Comparison of ENCODE assay signal across 9 mouse cellular contexts in the genomic region with DNA sequence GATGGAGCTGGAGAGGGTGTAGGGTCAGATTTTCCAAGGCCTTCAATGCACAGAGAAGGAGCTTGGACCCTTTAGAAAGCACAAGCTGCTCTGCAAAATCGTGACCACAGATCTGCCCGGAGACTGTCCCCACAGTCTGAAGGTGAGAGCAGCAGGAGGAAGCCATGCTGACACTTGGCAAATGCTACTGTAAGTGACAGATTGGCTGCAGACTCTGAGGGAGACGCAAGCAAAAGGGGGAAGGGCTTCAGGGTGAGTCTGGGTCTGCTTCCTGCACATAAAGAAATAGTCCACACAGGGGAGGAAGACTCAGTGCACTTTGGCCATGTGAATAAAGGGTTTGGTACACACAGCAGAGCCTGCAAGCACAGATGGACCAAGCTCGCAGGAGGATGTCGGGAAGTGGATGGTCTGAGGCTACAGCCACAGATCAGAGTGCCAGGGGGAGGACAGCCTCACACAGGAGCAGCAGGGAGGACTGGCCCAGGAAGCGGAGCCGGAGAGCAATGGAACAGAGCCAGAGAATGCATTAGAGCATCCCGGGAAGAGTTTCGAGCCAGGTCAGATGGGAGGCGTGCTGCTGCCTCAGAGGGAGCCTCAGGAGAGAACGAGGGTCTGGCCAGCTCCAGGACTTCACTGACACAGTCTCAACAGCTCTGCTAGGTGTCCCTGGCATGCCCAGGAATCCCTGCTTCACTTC. TPM values are rescaled to one million over a fixed set of nuclear protein-coding genes. Genes with fewer than 3 reads are reported as not detected.
DNase-seq lines count a peak whose midpoint lies in the region; ATAC-seq and TF ChIP-seq lines count a peak whose summit lies in the region.
"Had no signal": no experiment of that assay in that cellular context is flagged by ENCODE, and none has a peak within 500 bp of the region (broad histone marks: within the 10 kb centered on the region; RNA-seq: fewer than 3 reads in every experiment).

No protein-coding gene starts in this region.

- H3K9me3 ChIP-seq in forebrain, embryonic 13.5 days (replicated peaks), result no peaks in the 10 kb centered on the region
- no peaks in the 10 kb centered on the region for H3K9me3 ChIP-seq in forebrain, embryonic 12.5 days
- H3K9me3 ChIP-seq in forebrain, postnatal 0 days (ENCODE audit: low read length), result no peaks in the 10 kb centered on the region
- H3K9me3 ChIP-seq in hindbrain, postnatal 0 days (ENCODE audit: low read length), result no peaks in the 10 kb centered on the region
- no peaks in the 10 kb centered on the region for H3K9me3 ChIP-seq in liver, postnatal 0 days (ENCODE audit: low read length)

- TF ChIP-seq CTCF in forebrain, postnatal 0 days (IDR thresholded peaks at IDR 0.05; ENCODE audit: low read depth), result no peak
- peak; percentile 1; the same call in 1 of the 2 replicates for TF ChIP-seq CTCF in hindbrain, postnatal 0 days (IDR thresholded peaks at IDR 0.05; ENCODE audit: low read depth)
- no peak for TF ChIP-seq CTCF in liver, postnatal 0 days (IDR thresholded peaks at IDR 0.05; ENCODE audit: low read depth)

- H3K4me2 ChIP-seq in forebrain, embryonic 13.5 days, result peak overlapping the region; percentile 7; the same call in 1 of the 2 replicates
- no peak overlapping the region for H3K4me2 ChIP-seq in forebrain, embryonic 12.5 days
- 0 out of 2 replicates have a peak overlapping the region, but pooled peaks have one; percentile 6 for H3K4me2 ChIP-seq in forebrain, postnatal 0 days (ENCODE audit: low read depth)
- peak overlapping the region; percentile 38 for H3K4me2 ChIP-seq in hindbrain, postnatal 0 days (ENCODE audit: low read depth, low read length)
- no peak overlapping the region for H3K4me2 ChIP-seq in liver, postnatal 0 days (ENCODE audit: low read depth, low read length)

- H3K27ac ChIP-seq in forebrain, embryonic 13.5 days, result peak overlapping the region; percentile 57
- H3K27ac ChIP-seq in forebrain, embryonic 12.5 days, result no peak overlapping the region
- peak overlapping the region; percentile 35; the same call in 1 of the 2 replicates for H3K27ac ChIP-seq in forebrain, postnatal 0 days (ENCODE audit: low read depth, low read length)
- peak overlapping the region; percentile 90 for H3K27ac ChIP-seq in hindbrain, postnatal 0 days
- H3K27ac ChIP-seq in liver, postnatal 0 days (ENCODE audit: low read depth), result 0 out of 2 replicates have a peak overlapping the region, but pooled peaks have one; percentile 16
- H3K27ac ChIP-seq: liver, embryonic 14.5 days had no signal

- peak; percentile 24; the same call in 1 of the 2 replicates for ATAC-seq in forebrain, embryonic 13.5 days
- ATAC-seq in forebrain, embryonic 12.5 days (ENCODE audit: low FRiP score), result no peak
- peak; percentile 79 for ATAC-seq in forebrain, postnatal 0 days
- ATAC-seq in hindbrain, postnatal 0 days, result peak; percentile 87
- no peak for ATAC-seq in liver, postnatal 0 days

- DNase-seq in Muller cell, postnatal 12 days (ENCODE audit: inconsistent ontology term), result peak; percentile 78
- DNase-seq in forebrain, postnatal 0 days, result peak; percentile 45
- DNase-seq in hindbrain, postnatal 0 days (ENCODE audit: low spot score), result peak; percentile 87
- no peak for DNase-seq in liver, postnatal 0 days
- no peak for DNase-seq in embryo, embryonic 11 days
- no peak for DNase-seq in urinary bladder, postnatal 10 days (ENCODE audit: low spot score)

- H3K9ac ChIP-seq in forebrain, embryonic 13.5 days, result peak overlapping the region; percentile 43; the same call in 1 of the 2 replicates
- H3K9ac ChIP-seq in forebrain, embryonic 12.5 days, result no peak overlapping the region
- 0 out of 2 replicates have a peak overlapping the region, but pooled peaks have one; percentile 14 for H3K9ac ChIP-seq in forebrain, postnatal 0 days
- H3K9ac ChIP-seq in hindbrain, postnatal 0 days (replicated peaks; ENCODE audit: low read length), result peak overlapping the region; percentile 30; the same call in 1 of the 2 replicates
- H3K9ac ChIP-seq in liver, postnatal 0 days (replicated peaks), result no peak overlapping the region
- H3K9ac ChIP-seq: liver, embryonic 14.5 days had no signal

- TF ChIP-seq EP300 in liver, postnatal 0 days (IDR thresholded peaks at IDR 0.05; ENCODE audit: low read depth), result no peak

- WGBS in forebrain, embryonic 13.5 days, result 53% methylated on average over 11 of the region's 11 CpGs
- WGBS in forebrain, embryonic 12.5 days, result 64% methylated on average over 11 of the region's 11 CpGs
- WGBS in forebrain, postnatal 0 days, result 22% methylated on average over 11 of the region's 11 CpGs
- WGBS in hindbrain, postnatal 0 days, result 17% methylated on average over 11 of the region's 11 CpGs
- WGBS in liver, postnatal 0 days (ENCODE audit: insufficient replicate concordance), result 51% methylated on average over 11 of the region's 11 CpGs

- no peaks in the 10 kb centered on the region for H3K36me3 ChIP-seq in forebrain, embryonic 13.5 days (ENCODE audit: poor library complexity, severe bottlenecking)
- H3K36me3 ChIP-seq in forebrain, embryonic 12.5 days (replicated peaks), result no peaks in the 10 kb centered on the region
- H3K36me3 ChIP-seq in forebrain, postnatal 0 days (ENCODE audit: insufficient read depth), result no peaks in the 10 kb centered on the region; the same call in 1 of the 2 replicates
- H3K36me3 ChIP-seq in hindbrain, postnatal 0 days (ENCODE audit: insufficient read depth, low read length), result no peaks in the 10 kb centered on the region
- H3K36me3 ChIP-seq in liver, postnatal 0 days (replicated peaks; ENCODE audit: insufficient read depth, low read length), result no peaks in the 10 kb centered on the region

- no peaks in the 10 kb centered on the region for H3K27me3 ChIP-seq in forebrain, embryonic 13.5 days
- H3K27me3 ChIP-seq in forebrain, embryonic 12.5 days, result no peaks in the 10 kb centered on the region
- H3K27me3 ChIP-seq in forebrain, postnatal 0 days (ENCODE audit: insufficient read depth, low read length), result no peaks in the 10 kb centered on the region
- H3K27me3 ChIP-seq in hindbrain, postnatal 0 days (ENCODE audit: insufficient read depth, low read length), result no peaks in the 10 kb centered on the region
- no peaks in the 10 kb centered on the region for H3K27me3 ChIP-seq in liver, postnatal 0 days (ENCODE audit: insufficient read depth, low read length)

- no peak overlapping the region for H3K4me3 ChIP-seq in forebrain, embryonic 13.5 days
- H3K4me3 ChIP-seq in forebrain, embryonic 12.5 days (replicated peaks), result no peak overlapping the region
- no peak overlapping the region for H3K4me3 ChIP-seq in forebrain, postnatal 0 days (ENCODE audit: low read depth, low read length)
- no peak overlapping the region for H3K4me3 ChIP-seq in hindbrain, postnatal 0 days (ENCODE audit: low read length)
- no peak overlapping the region for H3K4me3 ChIP-seq in liver, postnatal 0 days (ENCODE audit: low read depth, low read length)

- peaks cover 12% of the 10 kb centered on the region for H3K4me1 ChIP-seq in forebrain, embryonic 13.5 days
- no peaks in the 10 kb centered on the region for H3K4me1 ChIP-seq in forebrain, embryonic 12.5 days
- H3K4me1 ChIP-seq in forebrain, postnatal 0 days (ENCODE audit: insufficient read depth), result peaks cover 7% of the 10 kb centered on the region; the same call in 1 of the 2 replicates
- H3K4me1 ChIP-seq in hindbrain, postnatal 0 days (ENCODE audit: insufficient read depth, low read length), result peaks cover 18% of the 10 kb centered on the region
- H3K4me1 ChIP-seq in liver, postnatal 0 days (ENCODE audit: insufficient read depth), result peaks cover 26% of the 10 kb centered on the region

RNA-seq across cellular contexts. Expression of a gene that starts 35.0 kb away (rescaled TPM):
- 12.5 and 12.7 TPM in 2 replicates for polyA plus RNA-seq in forebrain, embryonic 13.5 days (2015; fragmentation: Nextera tagmentation; extraction: Ambion mirVana)
- 16.3 and 18.9 TPM in 2 replicates for polyA plus RNA-seq in forebrain, embryonic 12.5 days (2016; fragmentation: Nextera tagmentation; extraction: Ambion mirVana)
- 9.2 and 13.3 TPM in 2 replicates for total RNA-seq in forebrain, postnatal 0 days (2014; rRNA removed)
- 9.8 and 20.1 TPM in 2 replicates for polyA plus RNA-seq in forebrain, postnatal 0 days (2015; fragmentation: Nextera tagmentation; extraction: Ambion mirVana)
- 20.1 and 24.1 TPM in 2 replicates for total RNA-seq in hindbrain, postnatal 0 days (2014; rRNA removed)
- 31.0 and 32.1 TPM in 2 replicates for polyA plus RNA-seq in hindbrain, postnatal 0 days (2015; fragmentation: Nextera tagmentation; extraction: Ambion mirVana)
- polyA plus RNA-seq in liver, postnatal 0 days (2015; fragmentation: Nextera tagmentation; extraction: Ambion mirVana), result 4.1 and 4.5 TPM in 2 replicates

RNA-seq across cellular contexts. Expression of a gene that starts 45.3 kb away (rescaled TPM):
- 28.6 and 34.3 TPM in 2 replicates for polyA plus RNA-seq in forebrain, embryonic 13.5 days (2015; fragmentation: Nextera tagmentation; extraction: Ambion mirVana)
- polyA plus RNA-seq in forebrain, embryonic 12.5 days (2016; fragmentation: Nextera tagmentation; extraction: Ambion mirVana), result 38.8 and 41.4 TPM in 2 replicates
- 40.8 and 47.6 TPM in 2 replicates for total RNA-seq in forebrain, postnatal 0 days (2014; rRNA removed)
- polyA plus RNA-seq in forebrain, postnatal 0 days (2015; fragmentation: Nextera tagmentation; extraction: Ambion mirVana), result 20.3 and 24.0 TPM in 2 replicates
- total RNA-seq in hindbrain, postnatal 0 days (2014; rRNA removed), result 49.3 and 52.9 TPM in 2 replicates
- polyA plus RNA-seq in hindbrain, postnatal 0 days (2015; fragmentation: Nextera tagmentation; extraction: Ambion mirVana), result 28.2 and 31.9 TPM in 2 replicates
- polyA plus RNA-seq in liver, postnatal 0 days (2015; fragmentation: Nextera tagmentation; extraction: Ambion mirVana), result 9.2 and 9.8 TPM in 2 replicates

Comparison
In these comparisons a context has a peak if more than half of its experiments do, and no peak if none do; other contexts are left out.
1. ATAC-seq: peak in forebrain, embryonic 13.5 days (single experiment), forebrain, postnatal 0 days (single experiment) and hindbrain, postnatal 0 days (single experiment); none in forebrain, embryonic 12.5 days (single experiment) and liver, postnatal 0 days (single experiment).
2. H3K4me2 ChIP-seq: peak in forebrain, embryonic 13.5 days (single experiment), forebrain, postnatal 0 days (single experiment) and hindbrain, postnatal 0 days (single experiment); none in forebrain, embryonic 12.5 days (single experiment) and liver, postnatal 0 days (single experiment).
3. H3K9ac ChIP-seq: peak in forebrain, embryonic 13.5 days (single experiment), forebrain, postnatal 0 days (single experiment) and hindbrain, postnatal 0 days (single experiment); none in forebrain, embryonic 12.5 days (single experiment) and liver, postnatal 0 days (single experiment).
4. DNase-seq: peak in Muller cell, postnatal 12 days (single experiment), forebrain, postnatal 0 days (single experiment) and hindbrain, postnatal 0 days (single experiment); none in liver, postnatal 0 days (single experiment), embryo, embryonic 11 days (single experiment) and urinary bladder, postnatal 10 days (single experiment).